Mouse (Mus musculus) midbrain, embryonic 15.5 days (tissue): ENCODE data around the gene Nck2. TPM values are rescaled to one million over a fixed set of nuclear protein-coding genes. Genes with fewer than 3 reads are reported as not detected.

ENCODE experiments used
- ATAC-seq: fragments of 200-750 bp; cut with Nextera tagmentation; replicated peaks from 2 replicates; pipeline ENCODE4 v1.8.0; 2017; ENCODE audit warnings: moderate TSS enrichment
- H3K27ac ChIP-seq: fragments of 300-500 bp; sonication (generic); 2 replicates; pipeline ENCODE4 v1.5.1; 2015; ENCODE audit warnings: mild to moderate bottlenecking, inconsistent platforms
- H3K27me3 ChIP-seq: fragments of 300-500 bp; sonication (generic); replicated peaks from 2 replicates; pipeline ENCODE4 v1.6.1; 2015; ENCODE audit warnings: inconsistent platforms
- H3K36me3 ChIP-seq: fragments of 300-500 bp; sonication (generic); replicated peaks from 2 replicates; pipeline ENCODE4 v1.6.1; 2015; ENCODE audit warnings: inconsistent platforms
- H3K4me1 ChIP-seq: fragments of 300-500 bp; sonication (generic); 2 replicates; pipeline ENCODE4 v1.6.1; 2015; ENCODE audit warnings: inconsistent platforms
- H3K4me2 ChIP-seq: fragments of 300-500 bp; sonication (generic); 2 replicates; pipeline ENCODE4 v1.6.1; 2015; ENCODE audit warnings: inconsistent platforms, mild to moderate bottlenecking, moderate library complexity
- H3K4me3 ChIP-seq: fragments of 300-500 bp; sonication (generic); 2 replicates; pipeline ENCODE4 v1.5.1; 2015; ENCODE audit warnings: mild to moderate bottlenecking, inconsistent platforms
- H3K9ac ChIP-seq: fragments of 300-500 bp; sonication (generic); 2 replicates; pipeline ENCODE4 v1.6.1; 2015; ENCODE audit warnings: mild to moderate bottlenecking, inconsistent platforms
- H3K9me3 ChIP-seq: fragments of 300-500 bp; sonication (generic); 2 replicates; pipeline ENCODE4 v1.6.1; 2016; ENCODE audit warnings: inconsistent platforms
- WGBS: fragments of 180-500 bp; shearing (Covaris S2); methylation state at CpG from one replicate; pipeline ENCODE4 v1.1.7; 2015; ENCODE audit warnings: mixed read lengths; 5-methylcytosine and 5-hydroxymethylcytosine counted together
- polyA plus RNA-seq: library from polyadenylated mRNA; unstranded; fragments of >200 nt; fragmentation: Nextera tagmentation; extraction: Ambion mirVana; gene quantifications from 2 replicates; pipeline ENCODE4 v1.2.1, GENCODE M21; 2015

Nck2 gene
- 35.5 and 37.6 TPM in 2 replicates for polyA plus RNA-seq

GRCm38 (mm10) chr1:43444531-43444930 is at the start of gene Nck2:
TSS of gene Nck2 (plus strand) at chr1:43444579.
- Histone ChIP-seq H3K27ac (peak within 1 kb of the TSS; percentile 89), H3K36me3 (no peaks in the 10 kb centered on the region), H3K4me3 (peak within 1 kb of the TSS; percentile 83), H3K27me3 (0 out of 2 replicates have a peak, but pooled peaks cover 2% of the 10 kb centered on the region), H3K9ac (peak within 1 kb of the TSS; percentile 83), H3K4me2 (peak within 1 kb of the TSS; percentile 89), H3K4me1 (peaks cover 22% of the 10 kb centered on the region), H3K9me3 (no peaks in the 10 kb centered on the region)
- WGBS: 23% methylated on average over 9 of the region's 9 CpGs
- ATAC-seq: no peak

GRCm38 (mm10) chr1:43395040-43395439 is 49.3 kb upstream of the Nck2 start:
- H3K9ac ChIP-seq: no peak overlapping the region
- no peak overlapping the region for H3K4me3 ChIP-seq
- 82% methylated on average over 2 of the region's 2 CpGs for WGBS

DNA sequence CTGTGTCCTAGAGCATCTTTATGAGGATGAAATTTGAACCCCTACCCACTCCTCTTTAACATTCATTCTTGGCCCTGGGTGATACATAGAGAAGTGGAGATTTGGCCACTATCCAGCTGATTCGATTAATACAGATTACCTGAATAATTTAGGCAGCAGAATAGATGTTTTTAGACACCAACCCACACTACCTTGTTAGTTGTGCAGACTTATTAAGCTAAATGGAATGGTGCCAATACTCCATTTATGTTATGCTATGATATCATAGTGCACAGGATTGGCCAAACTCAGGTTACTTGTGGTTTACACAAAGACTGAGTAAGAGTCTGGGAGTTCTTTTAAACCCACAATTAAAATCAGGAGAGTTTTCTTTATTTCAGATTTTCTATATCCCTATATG is 48.6 kb upstream of the Nck2 start:
- Histone ChIP-seq H3K9ac (no peak overlapping the region), H3K4me3 (no peak overlapping the region), H3K4me2 (no peak overlapping the region), H3K36me3 (no peaks in the 10 kb centered on the region), H3K9me3 (no peaks in the 10 kb centered on the region), H3K27ac (no peak overlapping the region), H3K27me3 (no peaks in the 10 kb centered on the region), H3K4me1 (no peaks in the 10 kb centered on the region)
- 72% methylated on average over 1 of the region's 1 CpGs for WGBS
- ATAC-seq: no peak

More at GRCm38 (mm10) chr1:43395040-43395439, 49.3 kb upstream of the Nck2 start:
- Histone ChIP-seq H3K36me3 (no peaks in the 10 kb centered on the region), H3K4me2 (no peak overlapping the region), H3K27ac (no peak overlapping the region), H3K4me1 (no peaks in the 10 kb centered on the region), H3K27me3 (no peaks in the 10 kb centered on the region), H3K9me3 (no peaks in the 10 kb centered on the region)
- no peak for ATAC-seq

DNA sequence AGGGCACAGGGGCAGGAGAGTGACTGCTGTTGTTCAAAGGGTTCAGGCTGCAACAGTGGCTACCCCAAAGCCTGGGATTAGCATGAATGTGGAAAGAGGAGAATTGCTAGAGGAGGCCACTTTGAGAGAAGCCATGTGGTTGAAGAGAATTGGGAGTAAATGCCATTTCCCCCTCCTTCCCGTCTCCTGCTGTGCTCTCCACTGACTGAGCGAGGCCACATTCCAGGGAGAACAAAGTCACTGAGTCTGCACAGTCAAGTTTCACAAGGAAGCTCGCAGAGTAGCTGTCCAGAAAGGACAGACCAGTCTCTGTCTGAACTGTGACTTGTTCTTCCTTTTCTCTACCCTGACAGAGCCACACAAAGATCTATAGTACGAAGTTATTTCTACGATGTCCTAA is 47.9 kb upstream of the Nck2 start:
- Histone ChIP-seq H3K9ac (no peak overlapping the region), H3K4me3 (no peak overlapping the region), H3K27me3 (no peaks in the 10 kb centered on the region), H3K9me3 (no peaks in the 10 kb centered on the region), H3K27ac (no peak overlapping the region), H3K36me3 (no peaks in the 10 kb centered on the region), H3K4me2 (no peak overlapping the region), H3K4me1 (no peaks in the 10 kb centered on the region)
- no peak for ATAC-seq
- 38% methylated on average over 5 of the region's 5 CpGs for WGBS

GRCm38 (mm10) chr1:43397096-43397495 is 47.3 kb upstream of the Nck2 start:
- Histone ChIP-seq H3K9ac (no peak overlapping the region), H3K9me3 (no peaks in the 10 kb centered on the region), H3K4me3 (no peak overlapping the region), H3K4me1 (no peaks in the 10 kb centered on the region), H3K27me3 (no peaks in the 10 kb centered on the region), H3K4me2 (no peak overlapping the region), H3K36me3 (no peaks in the 10 kb centered on the region), H3K27ac (no peak overlapping the region)
- ATAC-seq: no peak
- 91% methylated on average over 2 of the region's 2 CpGs for WGBS

- Histone ChIP-seq H3K4me1 (no peaks in the 10 kb centered on the region), H3K9me3 (no peaks in the 10 kb centered on the region), H3K27me3 (no peaks in the 10 kb centered on the region), H3K36me3 (no peaks in the 10 kb centered on the region), H3K4me2 (no peak overlapping the region), H3K9ac (no peak overlapping the region), H3K4me3 (no peak overlapping the region), H3K27ac (no peak overlapping the region)
- 88% methylated on average over 10 of the region's 10 CpGs for WGBS
- ATAC-seq: no peak
These were observed 45.4 kb upstream of the Nck2 start for GRCm38 (mm10) chr1:43398738-43399601.

DNA sequence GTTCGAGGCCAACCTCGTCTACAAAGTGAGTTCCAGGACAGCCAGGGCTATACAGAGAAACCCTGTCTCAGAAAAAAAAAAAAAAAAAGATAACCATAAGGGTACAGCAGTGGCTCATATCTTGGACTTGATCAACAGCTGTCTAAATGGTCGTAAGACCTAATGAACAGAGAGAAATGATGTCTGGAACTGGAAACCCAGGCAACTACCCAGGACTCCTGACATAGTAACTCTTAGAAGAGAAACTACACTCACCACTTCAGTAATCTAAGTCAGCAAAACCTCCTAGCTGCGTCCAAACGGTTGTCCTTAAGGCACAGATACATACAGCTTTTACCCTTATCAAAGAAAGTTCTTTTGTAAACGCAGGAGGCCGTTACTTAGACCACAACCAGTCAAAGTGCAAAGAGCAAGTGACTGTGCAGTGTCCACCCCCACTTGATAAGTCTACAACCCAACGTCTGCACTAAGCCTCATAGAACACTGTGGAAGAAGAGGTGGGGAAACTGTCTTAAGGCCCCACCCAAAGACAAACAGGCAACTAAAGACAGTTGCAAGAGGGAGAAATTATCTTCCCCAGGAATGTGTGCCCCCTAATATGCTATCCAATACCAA is 44.7 kb upstream of the Nck2 start:
- Histone ChIP-seq H3K4me1 (no peaks in the 10 kb centered on the region), H3K27ac (no peak overlapping the region), H3K9ac (no peak overlapping the region), H3K4me2 (no peak overlapping the region), H3K36me3 (no peaks in the 10 kb centered on the region), H3K4me3 (no peak overlapping the region), H3K9me3 (no peaks in the 10 kb centered on the region), H3K27me3 (no peaks in the 10 kb centered on the region)
- WGBS: 86% methylated on average over 8 of the region's 8 CpGs
- ATAC-seq: no peak

GRCm38 (mm10) chr1:43400655-43401054 is 43.7 kb upstream of the Nck2 start:
- Histone ChIP-seq H3K4me3 (no peak overlapping the region), H3K27me3 (no peaks in the 10 kb centered on the region), H3K4me2 (no peak overlapping the region), H3K27ac (no peak overlapping the region), H3K4me1 (no peaks in the 10 kb centered on the region), H3K9ac (no peak overlapping the region), H3K36me3 (no peaks in the 10 kb centered on the region), H3K9me3 (no peaks in the 10 kb centered on the region)
- 85% methylated on average over 3 of the region's 3 CpGs for whole genome bisulfite sequencing
- ATAC-seq: no peak

- Histone ChIP-seq H3K4me2 (no peak overlapping the region), H3K27me3 (no peaks in the 10 kb centered on the region), H3K36me3 (no peaks in the 10 kb centered on the region), H3K27ac (no peak overlapping the region), H3K4me1 (no peaks in the 10 kb centered on the region), H3K9ac (no peak overlapping the region), H3K4me3 (no peak overlapping the region), H3K9me3 (no peaks in the 10 kb centered on the region)
- no peak for ATAC-seq
These were observed 41.0 kb upstream of the Nck2 start for GRCm38 (mm10) chr1:43403341-43403740.

DNA sequence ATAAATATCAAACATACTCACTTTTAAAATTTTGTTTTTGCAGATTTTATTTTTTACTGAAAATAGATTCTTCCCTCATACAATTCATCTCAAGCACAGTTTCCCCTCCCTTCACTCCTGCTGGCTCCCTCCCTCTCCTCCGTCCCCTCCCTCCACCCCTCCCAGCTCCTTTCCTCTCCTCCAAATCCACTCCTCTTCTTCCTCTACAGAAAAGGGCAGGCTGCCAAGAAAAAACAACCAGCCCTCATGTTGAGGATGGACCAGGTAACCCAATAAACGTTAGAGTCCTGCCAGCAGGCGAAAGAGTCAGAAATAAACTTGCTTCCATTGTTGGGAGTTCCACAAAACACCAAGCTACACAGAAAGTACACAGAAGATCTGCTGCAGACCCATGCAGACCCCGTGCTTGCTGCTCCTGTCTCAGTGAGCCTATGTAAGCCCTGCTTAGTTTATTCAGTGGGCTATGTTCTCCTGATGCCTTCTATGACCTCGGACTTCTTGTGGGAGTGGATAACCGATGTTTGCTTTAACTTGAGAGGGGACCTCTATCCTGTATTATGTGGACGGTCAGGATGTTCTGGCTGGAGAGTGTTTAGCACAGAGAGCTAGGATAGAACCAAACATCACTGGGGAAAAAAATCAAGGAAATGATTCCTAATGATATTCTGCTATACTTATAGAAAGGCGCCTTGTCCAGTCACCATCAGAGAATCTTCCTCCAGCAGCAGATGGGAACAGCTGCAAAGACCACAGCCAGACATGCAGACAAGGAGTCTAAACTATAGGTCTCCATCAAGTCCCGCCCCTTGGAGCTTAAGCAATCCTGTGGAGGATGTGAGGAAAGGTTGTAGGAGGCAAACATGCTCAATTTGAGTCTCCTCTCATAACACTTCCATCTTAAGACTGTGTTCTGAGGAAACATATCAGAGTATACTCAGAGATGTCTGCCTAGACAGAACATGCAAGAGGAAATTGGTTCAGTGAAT is 39.4 kb upstream of the Nck2 start:
- Histone ChIP-seq H3K4me2 (no peak overlapping the region), H3K4me1 (no peaks in the 10 kb centered on the region), H3K27ac (no peak overlapping the region), H3K4me3 (no peak overlapping the region), H3K36me3 (no peaks in the 10 kb centered on the region), H3K9me3 (no peaks in the 10 kb centered on the region), H3K27me3 (no peaks in the 10 kb centered on the region), H3K9ac (no peak overlapping the region)
- ATAC-seq: no peak
- WGBS: 66% methylated on average over 9 of the region's 9 CpGs

GRCm38 (mm10) chr1:43409019-43409418 is 35.4 kb upstream of the Nck2 start:
- WGBS: 68% methylated on average over 4 of the region's 4 CpGs
- no peak overlapping the region for H3K4me2 ChIP-seq
- no peaks in the 10 kb centered on the region for H3K27me3 ChIP-seq
- H3K36me3 ChIP-seq: no peaks in the 10 kb centered on the region
- H3K4me3 ChIP-seq: no peak overlapping the region
- H3K9me3 ChIP-seq: no peaks in the 10 kb centered on the region
- no peaks in the 10 kb centered on the region for H3K4me1 ChIP-seq
- H3K27ac ChIP-seq: no peak overlapping the region
- H3K9ac ChIP-seq: no peak overlapping the region
- no peak for ATAC-seq

GRCm38 (mm10) chr1:43412825-43413224 is 31.6 kb upstream of the Nck2 start:
- no peak for ATAC-seq
- Histone ChIP-seq H3K9me3 (no peaks in the 10 kb centered on the region), H3K27me3 (no peaks in the 10 kb centered on the region), H3K4me3 (no peak overlapping the region), H3K36me3 (no peaks in the 10 kb centered on the region), H3K9ac (no peak overlapping the region), H3K4me2 (no peak overlapping the region), H3K27ac (no peak overlapping the region), H3K4me1 (no peaks in the 10 kb centered on the region)
- 80% methylated on average over 3 of the region's 3 CpGs for WGBS
